Mouse (Mus musculus) C2C12 (cell line): ENCODE data around the gene Ppp1r35. TPM values are rescaled to one million over a fixed set of nuclear protein-coding genes. Genes with fewer than 3 reads are reported as not detected.

ENCODE experiments used
- H3K27me3 ChIP-seq: one replicate; pipeline ENCODE4 v1.6.1; 2011; ENCODE audit not compliant: control insufficient read depth, insufficient read depth, insufficient read length
- H3K36me3 ChIP-seq: one replicate; pipeline ENCODE4 v1.6.1; 2011; ENCODE audit not compliant: control insufficient read depth, insufficient read depth
- H3K4me3 ChIP-seq: one replicate; pipeline ENCODE4 v1.5.1; 2011; ENCODE audit warnings: mild to moderate bottlenecking, control low read depth; ENCODE audit not compliant: poor library complexity, insufficient read depth, severe bottlenecking
- H3K79me2 ChIP-seq: one replicate; pipeline ENCODE4 v1.6.1; 2011; ENCODE audit not compliant: control insufficient read depth, insufficient read depth
- H3K79me3 ChIP-seq: one replicate; pipeline ENCODE4 v1.6.1; 2011; ENCODE audit warnings: low read depth, control low read depth
- H3ac ChIP-seq: one replicate; pipeline ENCODE3; 2011; ENCODE audit warnings: low read depth; ENCODE audit not compliant: control insufficient read depth, insufficient read length
- CEBPB ChIP-seq: IDR thresholded peaks from one replicate; pipeline ENCODE4 v1.6.1; 2011; ENCODE audit warnings: low read depth, mild to moderate bottlenecking, control low read depth, moderate library complexity
- CTCF ChIP-seq: IDR thresholded peaks from one replicate; pipeline ENCODE4 v1.5.1; 2011; ENCODE audit not compliant: control insufficient read depth, insufficient read depth, insufficient read length
- FOSL1 ChIP-seq: IDR thresholded peaks from one replicate; pipeline ENCODE4 v1.8.0; 2011; ENCODE audit warnings: mild to moderate bottlenecking, low read length; ENCODE audit not compliant: poor library complexity, insufficient read depth, severe bottlenecking
- MAX ChIP-seq: IDR thresholded peaks from one replicate; pipeline ENCODE4 v1.6.1; 2011; ENCODE audit warnings: mild to moderate bottlenecking, control low read depth
- MYOD1 ChIP-seq: IDR thresholded peaks from one replicate; pipeline ENCODE4 v1.6.1; 2011; ENCODE audit warnings: low read depth; ENCODE audit not compliant: control insufficient read depth, insufficient read length
- MYOG ChIP-seq: IDR thresholded peaks from one replicate; pipeline ENCODE4 v1.6.1; 2011; ENCODE audit not compliant: control insufficient read depth, insufficient read length; ENCODE audit errors: extremely low read depth
- USF1 ChIP-seq: IDR thresholded peaks from one replicate; pipeline ENCODE4 v1.6.1; 2011; ENCODE audit warnings: low read depth, mild to moderate bottlenecking, control low read depth, moderate library complexity
- polyA plus RNA-seq: library from polyadenylated mRNA; unstranded; fragments of >200 nt; fragmentation: generic; extraction: Trizol; gene quantifications from one replicate; pipeline ENCODE4 v1.2.1, GENCODE M21; 2012; ENCODE audit warnings: missing spikeins

Ppp1r35 gene
- polyA plus RNA-seq, 1 experiment = 42.7 TPM

DNA sequence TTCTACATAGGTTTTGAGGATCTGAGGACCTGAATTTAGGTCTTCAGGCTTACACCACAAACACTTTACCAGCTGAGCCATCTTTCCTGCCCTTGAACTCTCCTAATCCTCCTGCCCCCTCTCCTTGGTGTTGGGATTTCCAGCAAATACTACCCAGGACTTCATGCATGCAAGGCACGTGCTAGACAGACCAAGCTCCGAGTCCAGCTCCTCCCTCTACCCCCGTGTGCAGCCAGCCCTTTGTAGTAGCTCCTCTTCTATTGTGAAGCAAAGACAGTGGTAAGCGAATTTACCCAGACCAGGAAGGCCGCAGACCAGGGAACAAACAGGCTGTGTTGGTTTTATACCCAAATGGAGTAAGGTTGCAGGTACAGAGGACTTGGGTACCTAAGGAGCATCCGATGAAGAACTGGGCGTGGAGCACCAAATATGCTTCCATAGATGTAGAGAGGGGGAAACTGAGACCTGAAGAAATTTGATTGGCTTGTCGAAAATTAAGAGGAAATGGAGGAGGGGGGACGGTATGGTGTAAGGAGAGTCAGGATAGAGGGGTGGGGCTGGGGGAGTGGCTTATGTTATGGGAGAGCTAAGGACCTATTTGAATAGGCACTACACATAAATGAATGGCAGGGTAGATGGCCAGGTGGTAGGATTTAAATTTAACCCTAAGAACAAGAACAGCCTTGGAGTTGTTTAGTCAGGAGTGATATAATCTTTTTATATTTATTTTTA, 13.9 kb upstream of the Ppp1r35 start:
- no peaks in the 10 kb centered on the region for H3K79me3 ChIP-seq
- no peaks in the 10 kb centered on the region for H3K27me3 ChIP-seq
- no peaks in the 10 kb centered on the region for H3K36me3 ChIP-seq
- TF ChIP-seq USF1 = no peak
- no peak for TF ChIP-seq FOSL1
- TF ChIP-seq CTCF = no peak
- no peak overlapping the region for H3ac ChIP-seq
- H3K4me3 ChIP-seq = no peak overlapping the region
- no peaks in the 10 kb centered on the region for H3K79me2 ChIP-seq

DNA sequence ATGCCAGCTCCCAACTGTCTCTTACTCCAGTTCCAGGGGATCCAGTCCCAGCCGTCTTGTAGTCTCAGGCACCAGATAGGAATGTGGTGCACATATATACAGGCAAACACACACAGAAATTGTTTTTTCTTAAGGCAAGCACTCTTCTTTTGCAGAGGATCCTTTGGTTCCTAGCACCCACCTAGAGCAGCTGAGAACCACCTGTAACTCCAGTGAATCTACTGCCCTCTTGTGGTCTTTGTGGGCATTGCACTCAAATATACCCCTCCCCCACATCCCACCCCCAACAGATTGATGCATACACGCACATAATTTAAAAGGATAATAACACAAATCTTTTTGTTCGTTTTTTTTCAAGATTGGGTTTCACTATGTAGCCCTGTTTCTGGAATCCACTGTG, 12.4 kb upstream of the Ppp1r35 start:
- Histone ChIP-seq H3K27me3 (no peaks in the 10 kb centered on the region), H3K36me3 (no peaks in the 10 kb centered on the region), H3K79me3 (no peaks in the 10 kb centered on the region), H3K79me2 (no peaks in the 10 kb centered on the region), H3ac (no peak overlapping the region), H3K4me3 (no peak overlapping the region)
- no peak for TF ChIP-seq USF1
- no peak for TF ChIP-seq MYOD1
- TF ChIP-seq MAX = no peak
- TF ChIP-seq CEBPB = no peak
- TF ChIP-seq CTCF = no peak
- TF ChIP-seq FOSL1 = no peak
- no peak for TF ChIP-seq MYOG

- Histone ChIP-seq H3K79me3 (no peaks in the 10 kb centered on the region), H3K4me3 (no peak overlapping the region)
- TF ChIP-seq CTCF = no peak
- TF ChIP-seq FOSL1 = no peak
- TF ChIP-seq MYOG = no peak
- TF ChIP-seq USF1 = no peak
- no peak for TF ChIP-seq MAX
- TF ChIP-seq CEBPB = no peak
- no peak for TF ChIP-seq MYOD1
Measured at GRCm38 (mm10) chr5:137768475-137768874, 10.2 kb upstream of the Ppp1r35 start.

DNA sequence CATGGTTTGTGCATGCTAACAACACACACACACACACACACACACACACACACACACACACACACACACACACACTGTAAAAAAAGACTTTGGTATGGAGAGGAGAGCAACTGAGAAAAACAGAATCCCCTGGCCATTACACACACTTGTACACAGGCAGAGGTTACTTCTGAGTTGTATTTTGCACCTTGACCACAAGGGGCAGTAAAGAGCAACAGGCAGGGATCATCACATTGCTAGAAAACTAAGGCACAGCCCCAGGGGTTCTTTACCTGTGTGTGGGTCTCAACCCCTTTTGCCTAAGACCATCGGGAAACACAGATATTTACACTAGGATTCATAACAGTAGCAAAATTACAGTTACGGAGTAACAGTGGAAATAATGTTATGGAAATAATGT, 7.9 kb upstream of the Ppp1r35 start:
- Histone ChIP-seq H3K79me3 (no peaks in the 10 kb centered on the region), H3K4me3 (no peak overlapping the region), H3K36me3 (no peaks in the 10 kb centered on the region), H3K27me3 (no peaks in the 10 kb centered on the region), H3ac (no peak overlapping the region), H3K79me2 (no peaks in the 10 kb centered on the region)
- TF ChIP-seq MAX = no peak

More at GRCm38 (mm10) chr5:137768475-137768874, 10.2 kb upstream of the Ppp1r35 start:
- H3K79me2 ChIP-seq = no peaks in the 10 kb centered on the region
- H3ac ChIP-seq = no peak overlapping the region
- H3K27me3 ChIP-seq = no peaks in the 10 kb centered on the region
- no peaks in the 10 kb centered on the region for H3K36me3 ChIP-seq

- no peak for TF ChIP-seq CEBPB
- no peak for TF ChIP-seq FOSL1
- TF ChIP-seq CTCF = no peak
- TF ChIP-seq MYOG = no peak
- no peak for TF ChIP-seq USF1
- no peak for TF ChIP-seq MYOD1
- no peak for TF ChIP-seq MAX
- Histone ChIP-seq H3K36me3 (no peaks in the 10 kb centered on the region), H3K79me3 (no peaks in the 10 kb centered on the region), H3K4me3 (no peak overlapping the region), H3ac (no peak overlapping the region), H3K27me3 (no peaks in the 10 kb centered on the region), H3K79me2 (no peaks in the 10 kb centered on the region)
Measured at GRCm38 (mm10) chr5:137772755-137773154, 5.9 kb upstream of the Ppp1r35 start.

GRCm38 (mm10) chr5:137775587-137776290, 2.9 kb upstream of the Ppp1r35 start:
- Histone ChIP-seq H3K4me3 (no peak overlapping the region), H3K36me3 (peaks cover 8% of the 10 kb centered on the region), H3K79me3 (peaks cover 2% of the 10 kb centered on the region), H3K79me2 (peaks cover 14% of the 10 kb centered on the region), H3ac (no peak overlapping the region), H3K27me3 (no peaks in the 10 kb centered on the region)
- no peak for TF ChIP-seq MYOG
- no peak for TF ChIP-seq CEBPB
- no peak for TF ChIP-seq MYOD1
- no peak for TF ChIP-seq MAX
- TF ChIP-seq USF1 = no peak
- no peak for TF ChIP-seq CTCF
- no peak for TF ChIP-seq FOSL1
